Mouse (Mus musculus) c-Kit-negative CD71-positive TER-119-positive erythroid progenitor cells, embryonic 14.5 days (primary cell): ENCODE measurements around the gene Dcdc2b.

Source experiments
- DNase-seq: peaks from one replicate; pipeline ENCODE4 v3.0.0-alpha.2; 2013; ENCODE audit warnings: low read depth, low spot score

Dcdc2b gene

GRCm38 (mm10) chr4:129614093-129614492, at the start of gene Dcdc2b:
Gene Dcdc2b, minus strand, starts transcription at chr4:129614257.
- DNase-seq = no peak

GRCm38 (mm10) chr4:129662255-129662813, 48.3 kb upstream of the Dcdc2b start:
- DNase-seq = no peak

- no peak for DNase-seq
These were observed 47.5 kb upstream of the Dcdc2b start for GRCm38 (mm10) chr4:129661584-129661983.

- DNase-seq = no peak
These were observed 40.7 kb upstream of the Dcdc2b start for GRCm38 (mm10) chr4:129654770-129655169.

GRCm38 (mm10) chr4:129650359-129650758, 36.3 kb upstream of the Dcdc2b start:
- DNase-seq = no peak

- no peak for DNase-seq
These were observed 34.6 kb upstream of the Dcdc2b start for GRCm38 (mm10) chr4:129648656-129649055.

GRCm38 (mm10) chr4:129645204-129645603, 31.1 kb upstream of the Dcdc2b start:
- DNase-seq = no peak

- no peak for DNase-seq
These were observed 27.7 kb upstream of the Dcdc2b start for GRCm38 (mm10) chr4:129641756-129642155.

GRCm38 (mm10) chr4:129640638-129641467, 26.8 kb upstream of the Dcdc2b start, which contains the start of gene Txlna:
Gene Txlna, minus strand, starts transcription at chr4:129641065.
- peak; percentile 87 for DNase-seq

GRCm38 (mm10) chr4:129640101-129640637, 26.1 kb upstream of the Dcdc2b start:
- DNase-seq = no peak

- no peak for DNase-seq
These were observed 25.2 kb upstream of the Dcdc2b start for GRCm38 (mm10) chr4:129639221-129639620.

- DNase-seq = no peak
These were observed 19.8 kb upstream of the Dcdc2b start for GRCm38 (mm10) chr4:129633852-129634251.

- no peak for DNase-seq
These were observed 17.8 kb upstream of the Dcdc2b start for GRCm38 (mm10) chr4:129631867-129632266.

GRCm38 (mm10) chr4:129630944-129631343, 16.9 kb upstream of the Dcdc2b start:
- no peak for DNase-seq

GRCm38 (mm10) chr4:129626035-129626434, 12.0 kb upstream of the Dcdc2b start:
- DNase-seq = no peak

- DNase-seq = no peak
These were observed 11.4 kb upstream of the Dcdc2b start for GRCm38 (mm10) chr4:129625496-129625895.

GRCm38 (mm10) chr4:129625029-129625370, 10.9 kb upstream of the Dcdc2b start:
- no peak for DNase-seq

- peak; percentile 63 for DNase-seq
These were observed 10.4 kb upstream of the Dcdc2b start for GRCm38 (mm10) chr4:129624281-129625028.

GRCm38 (mm10) chr4:129623681-129624091, 9.6 kb upstream of the Dcdc2b start, which contains the start of gene Ccdc28b:
Gene Ccdc28b, minus strand, starts transcription at chr4:129623947.
- no peak for DNase-seq

- DNase-seq = no peak
These were observed 8.9 kb upstream of the Dcdc2b start for GRCm38 (mm10) chr4:129622803-129623535.

- DNase-seq = no peak
These were observed 8.2 kb upstream of the Dcdc2b start for GRCm38 (mm10) chr4:129622120-129622802.
